Mouse (Mus musculus) forebrain, embryonic 15.5 days (tissue): Measurements from ENCODE around the gene E130208F15Rik. TPM values are rescaled to one million over a fixed set of nuclear protein-coding genes. Genes with fewer than 3 reads are reported as not detected.

Experiments
- polyA plus RNA-seq: library from polyadenylated mRNA; unstranded; fragments of >200 nt; fragmentation: Nextera tagmentation; extraction: Ambion mirVana; gene quantifications from 2 replicates; pipeline ENCODE4 v1.2.1, GENCODE M21; 2015

The E130208F15Rik gene
- polyA plus RNA-seq, 1 experiment from 2014 or later = not detected

Other genes starting within 250 kb of the E130208F15Rik start
- 14.3 and 14.7 TPM in 2 replicates for gene Zfp82, start 248.8 kb upstream of the E130208F15Rik start, polyA plus RNA-seq
- gene Gm26920, start 231.3 kb upstream of the E130208F15Rik start, polyA plus RNA-seq = 2.3 and 2.4 TPM in 2 replicates
- gene Zfp566, start 231.2 kb upstream of the E130208F15Rik start, polyA plus RNA-seq = 21.0 and 22.5 TPM in 2 replicates
- gene Zfp260, start 227.0 kb upstream of the E130208F15Rik start, polyA plus RNA-seq = 112 and 122 TPM in 2 replicates
- gene Zfp382, start 199.8 kb upstream of the E130208F15Rik start, polyA plus RNA-seq = 24.9 and 25.5 TPM in 2 replicates
- gene Zfp146, start 152.0 kb upstream of the E130208F15Rik start, polyA plus RNA-seq = 16.1 and 18.4 TPM in 2 replicates
- 3.3 and 4.2 TPM in 2 replicates for gene Cox7a1, start 137.6 kb upstream of the E130208F15Rik start, polyA plus RNA-seq
- 62.5 and 67.8 TPM in 2 replicates for gene Capns1, start 122.9 kb upstream of the E130208F15Rik start, polyA plus RNA-seq
- gene Polr2i, start 89.8 kb upstream of the E130208F15Rik start, polyA plus RNA-seq = 173 and 193 TPM in 2 replicates
- 352 and 364 TPM in 2 replicates for gene Tbcb, start 89.5 kb upstream of the E130208F15Rik start, polyA plus RNA-seq
- gene Ovol3, start 86.0 kb upstream of the E130208F15Rik start, polyA plus RNA-seq = not detected in 2 replicates
- 0.66 and 1.1 TPM in 2 replicates for gene Thap8, start 41.6 kb upstream of the E130208F15Rik start, polyA plus RNA-seq
- gene Wdr62, start 41.3 kb upstream of the E130208F15Rik start, polyA plus RNA-seq = 7.3 and 8.8 TPM in 2 replicates
- gene Clip3, start 30.0 kb upstream of the E130208F15Rik start, polyA plus RNA-seq = 117 and 120 TPM in 2 replicates
- 99.6 and 102 TPM in 2 replicates for gene Alkbh6, start 13.0 kb upstream of the E130208F15Rik start, polyA plus RNA-seq
- gene Syne4, start 6.9 kb upstream of the E130208F15Rik start, polyA plus RNA-seq = 7.3 and 9.0 TPM in 2 replicates
- gene Sdhaf1, start 2.2 kb downstream of the E130208F15Rik start, polyA plus RNA-seq = 22.1 and 22.5 TPM in 2 replicates
- gene Lrfn3, start 41.0 kb downstream of the E130208F15Rik start, polyA plus RNA-seq = 11.2 and 12.3 TPM in 2 replicates
- 22.5 and 24.3 TPM in 2 replicates for gene Tyrobp, start 92.0 kb downstream of the E130208F15Rik start, polyA plus RNA-seq
- not detected in 2 replicates for gene Hcst, start 98.1 kb downstream of the E130208F15Rik start, polyA plus RNA-seq
- gene Nfkbid, start 100.0 kb downstream of the E130208F15Rik start, polyA plus RNA-seq = 1.9 TPM in 2 replicates
- gene Aplp1, start 123.8 kb downstream of the E130208F15Rik start, polyA plus RNA-seq = 544 and 608 TPM in 2 replicates
- gene Kirrel2, start 135.9 kb downstream of the E130208F15Rik start, polyA plus RNA-seq = 0.20 and 0.47 TPM in 2 replicates
- gene Nphs1, start 136.6 kb downstream of the E130208F15Rik start, polyA plus RNA-seq = 0.23 TPM in 1 of 2 replicates, not detected in the other
- not detected in 2 replicates for gene Prodh2, start 171.9 kb downstream of the E130208F15Rik start, polyA plus RNA-seq
- 115 and 121 TPM in 2 replicates for gene Arhgap33, start 213.3 kb downstream of the E130208F15Rik start, polyA plus RNA-seq
- gene Hspb6, start 230.4 kb downstream of the E130208F15Rik start, polyA plus RNA-seq = 9.3 and 10.4 TPM in 2 replicates
- 12.3 and 13.9 TPM in 2 replicates for gene Proser3, start 230.6 kb downstream of the E130208F15Rik start, polyA plus RNA-seq
- gene Lin37, start 238.1 kb downstream of the E130208F15Rik start, polyA plus RNA-seq = 58.9 and 63.3 TPM in 2 replicates
- gene U2af1l4, start 241.6 kb downstream of the E130208F15Rik start, polyA plus RNA-seq = 118 and 122 TPM in 2 replicates
- 21.7 and 22.7 TPM in 2 replicates for gene Gm49396, start 241.6 kb downstream of the E130208F15Rik start, polyA plus RNA-seq
- 131 and 138 TPM in 2 replicates for gene Psenen, start 241.9 kb downstream of the E130208F15Rik start, polyA plus RNA-seq
- 6.3 and 6.6 TPM in 2 replicates for gene Igflr1, start 243.7 kb downstream of the E130208F15Rik start, polyA plus RNA-seq